ENCODE assay signal across 19 mouse cellular contexts in genomic region chr2:32139377-32139776, GRCm38 (mm10). TPM values are rescaled to one million over a fixed set of nuclear protein-coding genes. Genes with fewer than 3 reads are reported as not detected.
A peak's percentile ranks its signal among the peaks of the same experiment; 100 is the strongest.
DNase-seq lines count a peak whose midpoint lies in the region; ATAC-seq lines count a peak whose summit lies in the region.
"Had no signal": no experiment of that assay in that cellular context is flagged by ENCODE, and none has a peak within 500 bp of the region (broad histone marks: within the 10 kb centered on the region; RNA-seq: fewer than 3 reads in every experiment).

No protein-coding gene starts in this region.

- 0 out of 2 replicates have a peak overlapping the region, but pooled peaks have one; percentile 29 for H3K27ac ChIP-seq in heart, embryonic 12.5 days (ENCODE audit: poor library complexity, severe bottlenecking)
- H3K27ac ChIP-seq in midbrain, embryonic 11.5 days (ENCODE audit: low read depth, low read length) = no peak overlapping the region
- H3K27ac ChIP-seq in midbrain, embryonic 16.5 days (ENCODE audit: low read length) = no peak overlapping the region
- H3K27ac ChIP-seq: forebrain, embryonic 15.5 days; hindbrain, postnatal 0 days had no signal

- no peak overlapping the region for H3K4me2 ChIP-seq in heart, embryonic 12.5 days
- no peak overlapping the region for H3K4me2 ChIP-seq in midbrain, embryonic 11.5 days
- no peak overlapping the region for H3K4me2 ChIP-seq in midbrain, embryonic 16.5 days (ENCODE audit: low read length)
- H3K4me2 ChIP-seq: forebrain, embryonic 15.5 days; heart, embryonic 11.5 days; hindbrain, embryonic 12.5 days had no signal

- peaks cover 13% of the 10 kb centered on the region for H3K4me1 ChIP-seq in heart, embryonic 12.5 days (replicated peaks)
- H3K4me1 ChIP-seq in midbrain, embryonic 11.5 days (ENCODE audit: control insufficient read depth, insufficient read depth, low read length) = peaks cover 12% of the 10 kb centered on the region; the same call in 1 of the 2 replicates
- H3K4me1 ChIP-seq in midbrain, embryonic 16.5 days (ENCODE audit: control insufficient read depth, insufficient read depth, low read length) = peaks cover 3% of the 10 kb centered on the region; the same call in 1 of the 2 replicates

- 76% methylated on average over 5 of the region's 5 CpGs for WGBS in heart, embryonic 12.5 days
- 86% methylated on average over 5 of the region's 5 CpGs for WGBS in midbrain, embryonic 11.5 days
- 71% methylated on average over 5 of the region's 5 CpGs for WGBS in midbrain, embryonic 16.5 days

- no peak overlapping the region for H3K9ac ChIP-seq in heart, embryonic 12.5 days
- no peak overlapping the region for H3K9ac ChIP-seq in midbrain, embryonic 11.5 days (ENCODE audit: low read length)
- no peak overlapping the region for H3K9ac ChIP-seq in midbrain, embryonic 16.5 days (ENCODE audit: low read depth, low read length)
- H3K9ac ChIP-seq: forebrain, embryonic 15.5 days; hindbrain, embryonic 12.5 days had no signal

- no peaks in the 10 kb centered on the region for H3K9me3 ChIP-seq in heart, embryonic 12.5 days (replicated peaks)
- H3K9me3 ChIP-seq in midbrain, embryonic 11.5 days (ENCODE audit: control insufficient read depth, low read length) = no peaks in the 10 kb centered on the region
- H3K9me3 ChIP-seq in midbrain, embryonic 16.5 days (replicated peaks; ENCODE audit: control insufficient read depth, low read length, poor library complexity, severe bottlenecking) = no peaks in the 10 kb centered on the region
- H3K9me3 ChIP-seq: forebrain, embryonic 15.5 days; G1E; hindbrain, embryonic 12.5 days had no signal

- ATAC-seq in heart, embryonic 12.5 days (ENCODE audit: insufficient number of reproducible peaks, low FRiP score) = no peak
- no peak for ATAC-seq in midbrain, embryonic 11.5 days (ENCODE audit: low FRiP score)
- ATAC-seq in midbrain, embryonic 16.5 days = no peak
- ATAC-seq: CD4-positive, CD25-positive, alpha-beta regulatory T cell, adult 4 months; forebrain, embryonic 15.5 days; hindbrain, postnatal 0 days had no signal

- H3K4me3 ChIP-seq in heart, embryonic 12.5 days = no peak overlapping the region
- H3K4me3 ChIP-seq in midbrain, embryonic 11.5 days (ENCODE audit: low read depth, low read length) = no peak overlapping the region
- H3K4me3 ChIP-seq in midbrain, embryonic 16.5 days (ENCODE audit: low read depth, low read length) = no peak overlapping the region
- H3K4me3 ChIP-seq: forebrain, embryonic 15.5 days; hindbrain, embryonic 12.5 days had no signal

- DNase-seq in cerebellum, adult 9-10 months = peak; percentile 45
- DNase-seq in cerebellum, postnatal 36 days = no peak
- DNase-seq in heart, adult 8-10 months (ENCODE audit: low spot score) = no peak
- DNase-seq in midbrain, embryonic 11.5 days (ENCODE audit: low spot score, missing footprints) = peak; percentile 35
- no peak for DNase-seq in thymus, postnatal 4 days
- DNase-seq: adrenal gland, adult 8-10 months; adrenal gland, postnatal 36 days; B cell, adult 2 months; cerebellum, adult 8-10 months; gastrocnemius, postnatal 36 days; heart, postnatal 36 days had no signal

- H3K36me3 ChIP-seq in heart, embryonic 12.5 days = no peaks in the 10 kb centered on the region
- no peaks in the 10 kb centered on the region for H3K36me3 ChIP-seq in midbrain, embryonic 11.5 days (ENCODE audit: control insufficient read depth, insufficient read depth, low read length)
- no peaks in the 10 kb centered on the region for H3K36me3 ChIP-seq in midbrain, embryonic 16.5 days (ENCODE audit: control insufficient read depth, insufficient read depth, low read length)
- H3K36me3 ChIP-seq: forebrain, embryonic 15.5 days; G1E; hindbrain, embryonic 12.5 days had no signal

- H3K27me3 ChIP-seq in heart, embryonic 12.5 days (replicated peaks) = no peaks in the 10 kb centered on the region
- no peaks in the 10 kb centered on the region for H3K27me3 ChIP-seq in midbrain, embryonic 11.5 days (ENCODE audit: control insufficient read depth, insufficient read depth, low read length)
- H3K27me3 ChIP-seq in midbrain, embryonic 16.5 days (ENCODE audit: control insufficient read depth, insufficient read depth, low read depth, low read length) = no peaks in the 10 kb centered on the region
- H3K27me3 ChIP-seq: forebrain, embryonic 15.5 days; hindbrain, embryonic 12.5 days had no signal

RNA-seq across cellular contexts. Expression of gene Prrc2b, which starts 11.5 kb away (rescaled TPM):
- 54.7 and 66.5 TPM in 2 replicates for polyA plus RNA-seq in heart, embryonic 12.5 days (2016; fragmentation: Nextera tagmentation; extraction: Ambion mirVana)
- total RNA-seq in heart, adult 8-10 months (2022) = 10 to 100 TPM; 83.5 to 94.1 (median 89.2) TPM
- polyA plus RNA-seq in midbrain, embryonic 11.5 days (2014; fragmentation: Nextera tagmentation; extraction: Ambion mirVana) = 52.6 and 64.1 TPM in 2 replicates
- 69.8 and 77.9 TPM in 2 replicates for polyA plus RNA-seq in midbrain, embryonic 16.5 days (2015; fragmentation: Nextera tagmentation; extraction: Ambion mirVana)

RNA-seq across cellular contexts. Expression of gene Plpp7, which starts 44.0 kb away (rescaled TPM):
- polyA plus RNA-seq in heart, embryonic 12.5 days (2016; fragmentation: Nextera tagmentation; extraction: Ambion mirVana) = 11.4 and 13.6 TPM in 2 replicates
- total RNA-seq in heart, adult 8-10 months (2022) = 10 to 100 TPM; 34.7 to 48.9 (median 42.6) TPM
- 5.9 and 7.3 TPM in 2 replicates for polyA plus RNA-seq in midbrain, embryonic 11.5 days (2014; fragmentation: Nextera tagmentation; extraction: Ambion mirVana)
- polyA plus RNA-seq in midbrain, embryonic 16.5 days (2015; fragmentation: Nextera tagmentation; extraction: Ambion mirVana) = 25.0 and 28.4 TPM in 2 replicates
- polyA plus RNA-seq: CD4-positive, CD25-positive, alpha-beta regulatory T cell, adult 4 months had no signal

RNA-seq across cellular contexts. Expression of gene Fam78a, which starts 54.7 kb away (rescaled TPM):
- 48.1 and 50.7 TPM in 2 replicates for polyA plus RNA-seq in heart, embryonic 12.5 days (2016; fragmentation: Nextera tagmentation; extraction: Ambion mirVana)
- total RNA-seq in heart, adult 8-10 months (2022) = 10 to 100 TPM; 12.7 to 26.1 (median 16.3) TPM
- 0.60 and 1.3 TPM in 2 replicates for polyA plus RNA-seq in midbrain, embryonic 11.5 days (2014; fragmentation: Nextera tagmentation; extraction: Ambion mirVana)
- 0.41 and 0.45 TPM in 2 replicates for polyA plus RNA-seq in midbrain, embryonic 16.5 days (2015; fragmentation: Nextera tagmentation; extraction: Ambion mirVana)

Comparison
In these comparisons a context has a peak if more than half of its experiments do, and no peak if none do; other contexts are left out.
1. DNase-seq: peak in cerebellum, adult 9-10 months (single experiment) and midbrain, embryonic 11.5 days (single experiment); none in cerebellum, postnatal 36 days (0 of 2), heart, adult 8-10 months (single experiment) and thymus, postnatal 4 days (single experiment).
2. RNA of gene Fam78a, which starts 54.7 kb away (polyA plus RNA-seq): 48.1 to 50.7 TPM in heart, embryonic 12.5 days; 0.60 to 1.3 TPM in midbrain, embryonic 11.5 days and 0.41 to 0.45 TPM in midbrain, embryonic 16.5 days; every median in the first group is over 10 times any median in the second.